Mouse (Mus musculus) natural killer cell, adult 2 months (primary cell): Measurements from ENCODE around the gene Lrig1.

Experiments used
- DNase-seq, 2 experiments: peaks; one replicate each; pipeline ENCODE4 v3.0.0; 2022; ENCODE audit warnings: low spot score in 2 of 2

Gene Lrig1

DNA sequence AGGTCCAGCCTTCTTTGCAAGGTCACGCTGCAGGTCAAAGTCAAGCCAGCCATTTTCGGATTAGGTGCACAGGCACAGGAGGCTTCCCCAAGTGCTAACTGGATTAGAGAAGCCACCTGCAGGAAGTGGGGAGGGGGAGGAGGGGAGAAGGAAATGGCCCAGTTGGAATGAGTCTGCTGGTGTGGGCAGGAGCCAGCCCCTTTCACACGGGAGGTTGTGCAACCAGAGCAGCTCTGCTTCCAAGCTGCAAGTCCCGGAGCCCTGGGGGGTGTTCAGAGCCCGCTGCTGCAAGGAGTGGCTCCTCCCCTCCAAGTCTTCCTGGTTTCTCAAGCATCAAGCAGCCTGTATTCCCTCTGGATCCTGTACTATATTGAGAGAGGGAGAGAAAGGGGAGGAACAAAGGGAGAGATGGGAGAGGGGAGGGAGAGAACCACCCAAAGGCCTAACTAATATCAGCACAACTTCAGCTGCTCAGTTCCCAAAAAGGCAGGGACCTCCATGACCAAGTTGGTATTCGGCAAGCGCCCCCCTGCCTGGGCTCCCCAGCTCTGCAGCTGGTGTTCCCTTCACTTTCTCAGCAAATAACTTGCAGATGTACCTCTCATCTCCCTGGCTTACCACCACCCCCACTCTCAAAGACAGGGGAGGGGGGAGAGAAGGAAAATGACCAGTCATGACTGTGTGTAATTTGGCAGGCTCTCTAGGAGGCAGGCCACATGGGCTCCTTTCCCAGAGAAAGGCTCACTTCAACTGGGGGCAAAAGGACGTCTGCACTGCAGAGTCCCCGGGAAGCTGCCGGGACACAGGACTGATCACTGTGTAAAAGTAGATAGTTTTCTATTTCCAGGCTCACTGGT, 52.2 kb downstream of the Lrig1 start:
- no peak for DNase-seq

DNA sequence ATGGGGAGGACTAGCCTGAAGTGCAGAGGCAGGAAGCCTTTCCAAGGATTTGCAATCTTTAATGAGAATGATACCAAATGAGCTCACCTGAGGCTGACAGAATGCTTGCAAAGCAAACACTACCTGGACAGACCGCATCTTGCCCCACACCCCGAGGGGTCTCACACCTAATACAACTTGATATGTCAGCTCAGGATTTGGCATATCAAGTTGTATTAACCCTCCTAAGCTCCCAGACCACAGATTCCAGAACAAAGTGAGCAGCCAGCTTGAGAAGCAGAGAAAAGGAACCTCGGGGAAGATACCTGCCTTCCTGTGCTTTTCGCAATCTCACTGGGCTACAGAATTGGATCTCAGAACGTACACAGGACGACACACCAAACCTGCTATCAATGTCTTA, 53.1 kb downstream of the Lrig1 start:
- no peak for DNase-seq

DNA sequence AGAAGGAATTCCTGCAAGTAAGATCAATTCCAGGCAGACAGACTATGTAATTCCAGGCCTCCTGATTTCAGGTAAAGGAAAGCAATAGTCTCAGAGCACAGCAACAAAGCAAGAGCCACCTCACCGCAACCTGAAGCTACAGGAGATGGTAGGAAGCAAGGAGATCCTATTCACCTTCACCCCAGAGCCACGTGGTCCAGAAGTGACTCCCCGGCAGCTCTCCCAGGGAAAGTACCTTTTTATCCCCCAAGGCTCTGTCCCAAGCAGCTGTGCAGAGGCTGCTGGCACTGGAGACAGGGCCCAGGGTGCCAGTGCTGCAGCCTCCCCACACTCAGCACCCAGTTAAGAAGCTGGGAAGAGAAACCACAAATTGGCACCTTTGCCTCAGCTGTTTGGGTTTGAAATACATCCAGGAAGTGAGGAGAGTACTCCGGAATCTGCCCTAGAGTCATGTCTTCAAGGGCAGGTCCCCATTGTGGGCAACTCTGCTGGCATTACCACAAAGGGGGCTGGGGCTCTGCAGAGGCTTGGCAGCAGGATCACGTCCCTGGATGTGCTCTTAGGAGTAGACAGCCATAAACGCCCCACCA, 53.6 kb downstream of the Lrig1 start:
- DNase-seq: no peak

DNA sequence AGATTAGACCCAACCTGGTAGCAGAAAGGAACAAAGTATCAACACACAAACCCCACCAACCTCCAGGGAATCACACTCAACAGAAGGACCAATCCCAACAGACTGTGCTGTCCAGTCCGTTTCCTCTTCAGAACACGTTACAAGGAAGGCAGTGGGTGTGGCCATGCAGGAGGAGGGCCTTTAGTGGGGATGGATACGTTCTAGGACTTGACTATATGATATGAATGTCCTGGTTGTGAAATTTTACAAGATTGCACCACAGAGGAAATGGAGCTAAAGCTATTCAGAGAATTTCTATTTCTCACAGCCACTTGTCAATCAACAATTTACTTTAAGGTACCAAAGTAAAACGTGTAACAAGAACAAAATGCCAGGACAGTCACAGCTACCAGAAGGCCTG, 54.2 kb downstream of the Lrig1 start:
- DNase-seq: no peak

DNA sequence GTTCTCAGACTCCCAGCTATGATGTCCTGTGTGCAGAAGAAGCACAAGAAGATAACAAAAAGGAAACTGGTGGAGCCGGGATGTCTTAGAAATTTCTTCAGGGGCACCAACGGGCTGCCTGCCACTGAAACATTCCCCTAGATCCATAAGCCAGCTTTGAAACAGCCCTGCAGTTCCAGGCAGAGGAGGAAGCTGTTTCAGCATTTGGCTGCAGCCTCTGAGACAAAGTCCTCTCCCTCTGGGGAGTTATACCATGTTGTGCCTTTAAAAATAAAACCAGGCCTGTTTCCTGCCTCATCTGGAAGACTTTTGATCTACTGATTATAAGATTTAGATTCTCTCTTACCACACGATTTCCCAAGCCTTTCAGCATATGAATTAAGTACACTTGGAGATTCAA, 55.3 kb downstream of the Lrig1 start:
- DNase-seq: no peak

DNA sequence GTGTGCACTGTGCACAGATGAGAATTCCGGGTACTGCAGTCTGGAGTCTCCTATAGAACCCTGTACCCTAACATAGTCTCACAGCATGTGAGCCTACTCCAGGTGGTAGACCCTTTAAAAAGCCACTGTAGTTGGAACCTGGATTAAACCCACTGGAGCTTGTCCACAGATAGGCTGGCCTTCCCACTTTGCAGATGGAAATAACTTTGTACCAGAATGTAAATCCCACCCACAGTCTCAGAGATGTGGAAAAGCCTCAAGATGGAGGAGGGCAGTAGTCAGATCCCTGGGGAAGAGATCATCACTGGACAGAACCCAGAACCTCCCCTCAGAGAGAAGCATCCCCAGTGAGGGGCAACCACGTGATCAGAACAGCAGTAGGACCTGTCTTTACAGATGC, 56.0 kb downstream of the Lrig1 start:
- DNase-seq: no peak

DNA sequence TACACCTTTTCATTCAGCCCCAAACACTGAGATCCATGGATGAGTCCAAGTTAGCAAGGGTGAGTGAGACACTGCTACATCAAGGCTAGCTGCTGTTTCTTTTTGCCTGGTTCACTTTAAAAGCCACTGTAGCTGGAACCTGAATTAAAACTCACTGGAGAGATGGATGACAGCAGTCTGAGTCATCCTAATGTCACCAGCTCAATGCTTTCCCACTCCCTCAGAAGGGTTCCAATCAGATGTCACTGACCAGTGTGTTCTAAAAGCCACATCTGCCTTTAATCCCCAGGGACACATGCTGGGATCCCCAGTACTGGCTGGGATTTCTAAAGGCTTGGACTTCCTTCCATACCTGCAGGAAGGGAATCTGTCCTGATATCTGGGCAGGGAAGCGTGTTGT, 57.9 kb downstream of the Lrig1 start:
- no peak for DNase-seq

DNA sequence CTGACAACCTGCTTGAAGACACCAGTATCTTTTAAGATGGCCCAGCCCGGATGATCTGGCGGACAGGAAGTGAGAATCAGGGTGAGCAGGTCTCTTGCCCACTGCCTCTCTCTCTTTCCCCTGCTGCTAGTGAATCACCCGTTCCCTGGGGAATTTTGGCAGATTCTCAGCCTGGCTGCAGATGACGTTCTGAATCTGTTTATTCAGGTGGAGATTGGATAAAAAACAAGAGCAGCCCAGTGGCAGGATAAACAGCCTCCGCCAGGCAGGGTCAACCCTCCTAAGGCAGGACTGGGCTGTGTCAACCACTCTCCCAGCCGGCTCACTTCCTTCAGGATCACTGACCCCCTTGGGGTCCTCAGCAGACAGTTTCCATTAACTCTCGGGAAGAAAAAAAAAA, 59.7 kb downstream of the Lrig1 start:
- DNase-seq: peak in 1 of 2 experiments; percentile 9

DNA sequence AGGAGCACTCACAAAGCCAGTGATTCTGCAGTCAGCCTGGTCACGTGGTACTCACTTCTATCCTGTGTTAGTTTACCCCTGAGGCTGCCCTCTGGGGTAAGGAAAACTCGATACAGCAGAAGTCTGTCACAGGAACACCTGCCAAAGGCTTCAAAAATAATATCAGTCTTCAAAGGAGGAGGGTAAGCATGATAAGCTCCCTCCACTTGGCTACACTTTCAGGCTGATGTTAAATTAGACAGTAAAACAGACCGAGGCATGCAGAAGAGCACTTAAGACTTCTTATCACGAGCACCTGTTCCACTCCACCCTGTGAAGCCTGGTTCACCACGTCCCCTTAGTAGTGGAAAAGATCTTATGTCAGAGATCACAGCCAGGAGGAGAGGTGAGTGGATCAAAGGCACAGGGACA, 62.9 kb downstream of the Lrig1 start:
- DNase-seq: no peak

DNA sequence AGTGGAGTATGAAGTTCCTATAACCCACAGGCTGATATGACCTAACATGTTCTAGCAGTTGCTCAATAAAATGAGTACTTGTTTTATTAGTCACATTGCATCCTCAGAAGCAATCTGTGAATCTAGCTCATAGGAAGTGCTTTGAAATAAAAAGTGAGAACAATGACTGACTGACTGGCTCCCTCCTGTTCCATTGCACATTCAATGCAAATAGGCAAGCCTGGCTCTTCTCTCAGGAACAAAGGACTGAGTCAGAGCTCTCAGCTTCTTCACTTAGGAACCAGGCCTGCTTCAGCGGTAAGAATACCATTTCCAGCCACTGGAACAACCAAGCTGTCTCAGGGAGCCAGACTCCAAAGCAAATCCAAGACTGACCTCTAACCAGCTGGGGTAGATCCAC, 64.6 kb downstream of the Lrig1 start:
- no peak for DNase-seq

DNA sequence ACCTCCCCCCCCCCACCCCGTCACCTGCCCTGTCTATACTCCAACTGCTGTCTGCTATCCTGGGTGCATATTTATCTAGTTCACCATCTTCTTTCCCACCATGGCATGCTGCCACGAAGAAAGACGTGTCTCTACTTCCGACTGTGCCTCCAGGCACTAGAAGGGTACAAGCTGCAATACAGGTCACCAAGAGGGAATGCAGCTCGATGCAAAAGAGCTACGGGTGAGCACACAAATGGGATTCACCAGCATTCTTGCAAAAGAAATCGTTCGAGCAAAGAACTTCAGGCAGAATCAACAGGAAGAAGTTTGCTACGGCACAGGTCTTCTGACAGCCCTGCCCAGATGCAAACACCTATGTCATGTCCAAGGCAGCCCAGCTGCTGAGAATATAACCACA, 65.2 kb downstream of the Lrig1 start:
- DNase-seq: no peak

DNA sequence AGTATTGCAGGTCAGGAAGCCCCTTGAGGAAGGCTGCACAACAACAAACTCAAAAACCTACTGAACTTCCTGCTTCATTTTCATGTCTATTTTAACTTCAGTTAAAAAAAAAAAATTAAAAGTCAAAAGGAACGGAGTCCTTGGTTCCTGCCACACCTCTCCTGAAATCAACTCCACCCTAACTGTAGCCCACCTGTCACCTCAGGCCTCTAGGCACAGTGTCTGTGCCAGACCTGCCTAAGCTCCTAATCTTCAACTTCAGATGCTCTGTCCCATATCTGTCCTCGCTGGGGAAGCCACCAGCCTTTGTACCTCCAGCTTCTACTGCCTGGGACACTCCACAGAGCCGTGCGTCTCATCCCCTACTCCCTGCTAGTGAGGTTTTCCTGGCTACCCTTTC, 65.7 kb downstream of the Lrig1 start:
- no peak for DNase-seq

DNA sequence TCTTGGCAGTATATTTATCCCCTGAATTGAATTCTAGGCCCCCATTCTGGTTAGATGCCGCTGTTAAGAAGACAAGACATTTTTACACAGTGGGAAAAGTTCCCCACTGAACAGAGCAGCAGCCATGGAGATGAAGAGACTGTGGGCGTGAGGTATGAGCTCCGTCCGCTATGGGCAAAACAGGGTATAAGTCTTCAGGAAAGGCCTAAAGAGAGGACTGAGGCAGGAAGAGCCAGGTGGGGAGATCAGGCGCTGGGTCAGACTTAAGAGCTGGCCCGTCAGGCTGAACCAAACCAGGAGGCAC, 68.2 kb downstream of the Lrig1 start:
- DNase-seq: no peak

DNA sequence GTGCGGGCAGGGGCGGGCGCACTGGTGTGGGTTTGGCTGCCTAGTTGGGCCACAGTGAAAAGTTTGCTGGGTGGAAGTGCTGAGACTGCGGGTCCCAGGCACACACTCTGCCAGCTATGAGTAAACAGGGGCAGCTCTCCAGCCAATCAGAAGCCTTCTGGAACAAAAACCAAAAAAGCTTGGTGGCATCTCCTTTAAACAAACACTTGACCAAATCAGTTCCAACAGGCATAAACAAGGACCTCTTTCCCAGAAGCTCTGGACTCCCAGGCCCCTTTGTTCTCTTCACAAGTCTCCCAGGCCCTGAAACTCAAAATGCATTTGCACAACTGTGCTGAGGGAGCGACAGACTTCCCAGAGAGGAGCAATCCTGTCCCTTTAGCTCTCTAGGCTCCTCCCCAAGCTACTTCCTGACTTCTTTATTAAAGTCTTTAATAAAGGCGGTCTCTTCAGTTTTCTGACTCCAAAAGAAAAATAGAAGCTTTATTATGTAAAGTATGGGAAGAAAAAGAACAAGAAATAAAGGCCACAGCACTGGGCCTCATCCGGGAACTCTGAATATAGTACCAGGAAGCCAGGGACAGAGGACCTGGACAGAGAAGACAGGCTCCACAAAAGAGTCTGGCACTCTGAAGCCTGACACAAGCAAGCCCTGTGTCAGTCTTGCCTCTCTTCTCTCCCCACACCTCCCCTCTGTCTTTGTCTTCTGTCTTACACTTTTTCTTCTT, 68.7 kb downstream of the Lrig1 start:
- no peak for DNase-seq

DNA sequence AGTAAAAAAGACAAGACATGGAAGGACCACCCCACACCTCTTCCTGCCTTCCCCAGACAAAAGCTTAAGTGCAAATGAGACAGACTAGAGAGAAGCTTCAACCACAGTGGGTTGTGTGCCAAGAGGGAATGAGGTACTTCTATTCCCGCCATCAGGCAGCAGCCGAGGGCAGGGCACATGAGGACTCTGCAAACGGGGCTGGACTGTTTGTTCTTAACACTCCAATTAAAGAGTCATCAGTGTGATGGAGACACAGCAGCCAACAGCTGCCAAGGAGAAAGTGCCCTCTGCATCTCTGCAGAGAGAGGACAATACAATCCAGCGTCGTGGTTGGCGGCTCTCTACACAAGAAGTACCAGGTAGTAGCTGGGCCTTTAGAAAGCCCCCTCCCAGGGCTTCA, 71.2 kb downstream of the Lrig1 start:
- DNase-seq: no peak

DNA sequence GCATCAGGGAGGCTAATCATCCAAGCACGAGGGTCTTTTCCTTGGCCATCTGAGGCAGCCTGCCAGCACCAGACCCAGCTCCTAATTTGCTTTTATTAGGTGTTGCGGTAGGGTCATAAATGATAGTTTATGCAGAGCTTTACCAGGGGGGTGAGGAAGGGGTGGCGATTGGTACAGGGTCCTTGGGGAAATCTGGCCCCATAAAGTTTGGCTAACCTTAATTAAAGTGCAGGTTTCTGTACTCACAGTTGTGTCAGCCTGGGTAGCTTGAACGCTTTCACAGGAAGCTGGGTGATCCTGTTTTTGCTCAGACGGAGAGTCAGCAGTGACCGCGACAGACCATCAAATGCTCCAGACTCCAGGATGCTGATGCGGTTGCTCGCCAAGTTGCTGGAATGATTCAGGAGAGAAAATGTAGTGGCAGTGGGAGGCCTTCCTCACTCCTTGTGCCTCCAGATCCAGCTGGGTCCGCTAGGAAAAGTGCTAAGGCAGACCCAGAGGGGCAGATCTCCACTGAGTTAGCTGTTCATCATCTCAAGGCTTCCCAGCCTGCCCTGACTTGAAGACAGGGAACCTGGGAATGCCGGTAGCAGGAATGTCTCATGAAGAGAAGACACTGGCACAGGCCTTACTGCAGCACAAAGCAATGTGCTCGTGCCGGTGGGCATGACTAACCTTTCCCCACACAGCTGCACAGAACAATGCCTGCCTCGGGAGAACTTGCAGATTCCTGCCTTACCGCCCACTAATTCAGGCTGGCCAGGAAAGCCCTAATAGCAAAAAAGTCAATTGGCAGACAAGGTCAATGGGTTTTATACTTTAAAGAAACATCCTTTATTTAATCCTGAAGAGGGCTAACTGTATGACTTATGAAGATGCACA, 72.0 kb downstream of the Lrig1 start:
- no peak for DNase-seq

DNA sequence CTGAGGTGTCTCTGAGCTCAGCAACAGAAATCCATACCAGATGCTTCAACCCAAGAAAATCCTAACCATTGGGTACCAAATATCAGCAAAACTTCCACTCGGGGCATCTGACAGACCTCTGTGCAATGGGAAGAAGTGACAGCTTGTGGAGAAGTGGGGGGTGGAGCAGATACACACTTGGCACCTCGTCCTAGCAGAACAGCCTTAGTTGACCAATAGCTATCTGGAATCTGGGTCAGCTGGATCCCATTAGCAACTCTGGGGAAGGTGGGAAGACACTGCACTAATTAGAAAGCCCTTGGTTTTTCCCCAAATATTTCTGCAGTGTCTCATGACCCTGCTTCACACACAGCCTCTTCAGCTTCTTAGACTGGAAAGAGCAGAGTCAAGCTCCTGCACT, 73.2 kb downstream of the Lrig1 start:
- no peak for DNase-seq

DNA sequence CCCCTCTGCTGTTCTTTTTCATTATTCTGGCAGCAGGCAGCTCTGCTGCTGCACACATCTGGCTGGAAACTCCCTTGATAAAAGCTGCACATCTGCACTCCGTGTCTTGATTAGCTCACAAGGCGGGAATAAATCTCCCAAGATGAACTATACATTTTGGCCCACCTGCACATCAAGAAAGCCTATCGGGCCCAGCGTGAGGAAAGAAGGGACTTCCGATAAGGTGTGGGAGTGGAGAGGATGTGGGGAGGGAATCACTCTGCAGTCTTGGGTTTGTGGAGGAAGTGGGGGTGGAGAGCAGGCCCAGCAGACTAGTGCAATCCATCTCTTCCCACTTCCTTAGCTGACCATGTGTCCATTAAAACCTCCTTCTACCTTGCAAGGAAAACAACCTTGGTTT, 74.1 kb downstream of the Lrig1 start:
- DNase-seq: no peak

DNA sequence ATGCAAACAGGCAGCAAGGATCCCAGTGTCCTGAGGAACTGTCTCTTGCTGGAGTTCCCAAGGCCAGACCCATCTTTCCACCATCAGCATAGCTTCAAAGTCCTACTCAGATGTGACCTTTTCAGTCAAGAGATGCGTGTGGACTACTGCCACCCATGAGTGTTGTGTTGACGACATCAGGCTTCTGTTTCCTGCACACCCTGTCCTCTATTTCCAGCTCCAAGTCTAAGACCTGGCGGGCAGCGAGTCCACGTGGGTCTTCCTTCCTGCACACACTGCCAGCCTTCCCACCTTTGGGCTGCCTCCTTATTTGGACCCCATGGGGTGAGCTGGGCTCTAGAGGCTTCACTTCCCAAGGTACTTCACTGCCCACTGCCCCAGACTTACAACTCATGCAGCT, 75.4 kb downstream of the Lrig1 start:
- DNase-seq: no peak

DNA sequence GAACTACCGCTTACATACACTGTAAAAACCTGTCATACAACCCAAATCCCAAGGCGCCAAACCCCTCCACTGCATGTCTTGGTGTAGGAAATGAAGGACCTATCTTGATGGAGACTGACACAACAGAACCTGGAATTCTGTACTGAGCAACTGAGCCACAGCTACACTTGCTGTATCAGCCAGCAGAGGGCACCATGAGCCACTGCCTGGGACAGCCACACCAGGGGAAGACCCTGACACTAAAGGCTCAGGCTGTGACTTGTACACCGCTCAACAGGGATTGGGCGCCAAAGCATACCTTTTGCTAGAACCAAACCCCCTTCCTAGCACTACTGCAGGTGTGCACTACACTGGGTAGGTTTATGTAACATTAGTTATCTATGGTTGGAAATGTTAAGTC, 77.0 kb downstream of the Lrig1 start:
- DNase-seq: peak in 1 of 2 experiments; percentile 27

DNA sequence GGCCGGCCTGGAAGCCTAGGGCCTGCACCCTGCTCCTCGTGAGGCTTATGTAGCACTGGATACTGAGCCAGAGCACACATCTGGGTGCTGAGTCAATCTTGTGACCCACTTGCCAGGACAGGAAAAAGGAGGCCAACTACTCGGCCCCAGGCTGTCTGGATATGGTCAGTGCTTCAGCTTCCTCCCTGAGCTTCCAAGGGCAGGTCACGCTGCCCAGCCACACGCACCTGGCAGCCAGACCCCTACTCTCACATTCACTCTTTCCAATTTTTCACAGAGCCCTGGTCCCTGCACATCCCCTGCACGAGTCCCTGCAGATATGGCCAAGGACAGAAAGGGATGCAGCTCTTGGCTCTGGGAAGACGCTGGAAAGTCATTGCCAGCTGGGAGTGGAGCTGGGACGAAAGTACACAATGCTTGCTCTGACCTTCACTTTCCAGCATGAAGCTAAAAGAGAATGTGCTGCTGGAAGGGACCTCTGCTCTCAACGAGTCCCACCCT, 79.1 kb downstream of the Lrig1 start:
- no peak for DNase-seq

DNA sequence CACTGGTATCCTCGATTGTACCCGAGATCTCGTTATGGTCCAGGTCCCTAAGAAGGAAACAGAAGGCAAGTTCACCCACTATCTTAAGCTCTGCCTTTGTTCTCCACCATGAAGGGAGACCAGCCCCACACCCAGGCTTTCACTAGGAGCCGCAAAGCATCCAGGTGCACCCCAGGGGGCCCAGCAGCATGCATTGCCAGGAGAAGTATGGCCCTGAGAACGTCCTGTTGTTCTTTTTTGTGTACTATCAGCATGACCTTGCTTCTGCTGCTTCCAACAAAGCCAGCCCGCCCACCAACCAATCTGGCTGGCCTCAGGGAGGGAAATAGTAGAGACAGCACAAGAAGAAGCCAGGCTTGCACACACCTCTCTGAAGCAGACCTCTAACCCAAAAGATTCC, 79.7 kb downstream of the Lrig1 start:
- no peak for DNase-seq
